Mouse (Mus musculus): ENCODE results near the gene Map6d1. TPM values are rescaled to one million over a fixed set of nuclear protein-coding genes. Genes with fewer than 3 reads are reported as not detected.
A peak's percentile ranks its signal among the peaks of the same experiment; 100 is the strongest.

Gene Map6d1
- polyA plus RNA-seq (2015; fragmentation: Nextera tagmentation; extraction: Ambion mirVana): 0.38 and 0.57 TPM in 2 replicates

DNA sequence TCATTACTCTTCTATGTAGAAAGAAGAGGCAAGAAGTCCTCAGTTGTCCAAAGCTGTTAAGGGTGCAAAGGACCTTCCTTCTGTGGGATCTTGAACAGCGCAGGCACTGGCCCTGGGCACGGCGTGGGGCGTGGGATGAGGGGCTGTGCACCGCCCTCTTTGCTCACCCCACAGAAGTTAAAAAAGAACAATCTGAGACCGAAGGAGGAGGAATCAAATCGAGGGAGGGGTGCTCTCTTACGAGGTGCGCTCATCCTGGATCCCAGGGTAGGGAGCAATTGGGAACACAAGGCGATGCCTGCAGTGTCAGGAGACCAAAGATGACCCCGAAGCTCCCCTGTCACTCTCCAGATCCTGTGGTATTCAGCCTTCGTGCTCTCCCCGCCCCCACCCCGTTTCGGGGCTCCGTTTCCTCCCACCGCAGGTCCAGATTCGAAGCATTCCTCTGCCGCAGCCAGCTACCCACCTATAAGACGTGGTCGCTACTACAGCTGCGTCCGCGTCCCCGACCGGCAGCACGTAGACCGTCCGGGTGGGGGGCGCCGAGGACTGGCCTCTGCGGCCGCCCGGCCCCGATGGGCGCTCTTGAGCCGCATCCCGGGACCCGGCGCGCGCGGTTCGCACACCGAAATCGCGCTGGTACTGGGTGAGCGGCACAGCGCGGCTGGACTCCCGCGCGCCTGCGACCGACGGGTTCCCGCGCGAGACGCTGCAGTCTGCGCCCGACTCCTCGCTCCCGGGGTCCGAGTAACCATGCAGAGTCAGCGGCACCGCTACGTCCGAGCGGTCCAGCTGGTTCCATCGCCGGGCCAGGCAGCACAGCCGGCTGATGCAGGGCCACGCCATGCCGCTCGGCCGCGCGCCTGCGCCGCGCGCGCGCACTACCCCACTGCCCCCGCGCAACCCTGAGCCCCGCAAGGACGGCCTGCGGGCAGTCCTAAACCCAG lies at the start of gene Map6d1:
Gene Map6d1, minus strand, starts transcription at position 891 of the 947 bp plus-strand sequence.
- Histone ChIP-seq H3K4me1 (replicated peaks) (peaks cover 9% of the 10 kb centered on the region), H3K9ac (peak within 1 kb of the TSS; percentile 58), H3K36me3 (no peaks in the 10 kb centered on the region), H3K9me3 (replicated peaks) (no peaks in the 10 kb centered on the region), H3K4me3 (peak within 1 kb of the TSS; percentile 64), H3K27me3 (peaks cover 13% of the 10 kb centered on the region), H3K27ac (no peak within 1 kb of the TSS), H3K4me2 (peak within 1 kb of the TSS; percentile 92)
- peak; percentile 71 for ATAC-seq (replicated peaks; ENCODE audit: insufficient number of reproducible peaks, insufficient read depth, low FRiP score, low read depth)
- under 1% methylated on average over 90 of the region's 90 CpGs for WGBS

DNA sequence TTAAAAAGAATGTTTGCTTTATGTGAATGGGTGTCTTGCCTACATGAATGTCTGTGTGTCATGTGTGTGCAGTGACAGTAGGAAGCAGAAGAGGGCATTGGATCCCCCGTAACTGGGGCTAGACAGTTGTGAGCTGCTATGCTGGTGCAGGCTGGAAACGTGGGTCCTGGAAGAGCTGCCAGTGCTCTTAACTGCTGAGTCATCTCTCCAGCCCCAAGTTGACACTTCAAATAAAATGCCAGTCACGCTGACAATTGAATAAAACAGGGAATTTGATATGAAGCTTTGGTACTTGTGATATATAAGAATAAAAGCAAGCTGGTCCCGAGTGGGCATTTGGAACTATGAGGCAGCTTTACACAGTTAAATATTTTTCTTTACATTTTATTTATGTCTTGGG lies 39.1 kb upstream of the Map6d1 start:
- WGBS: 74% methylated on average over 4 of the region's 4 CpGs
- H3K27ac ChIP-seq: no peak overlapping the region
- no peak for ATAC-seq (replicated peaks; ENCODE audit: insufficient number of reproducible peaks, insufficient read depth, low FRiP score, low read depth)
- no peak overlapping the region for H3K4me2 ChIP-seq
- H3K27me3 ChIP-seq: no peaks in the 10 kb centered on the region
- H3K36me3 ChIP-seq: peaks cover 60% of the 10 kb centered on the region
- H3K4me3 ChIP-seq: no peak overlapping the region
- no peak overlapping the region for H3K9ac ChIP-seq
- peaks cover 4% of the 10 kb centered on the region for H3K4me1 ChIP-seq (replicated peaks)
- no peaks in the 10 kb centered on the region for H3K9me3 ChIP-seq (replicated peaks)

- Histone ChIP-seq H3K4me3 (no peak overlapping the region), H3K27me3 (no peaks in the 10 kb centered on the region), H3K9me3 (replicated peaks) (no peaks in the 10 kb centered on the region), H3K4me2 (no peak overlapping the region), H3K36me3 (peaks cover 53% of the 10 kb centered on the region), H3K4me1 (replicated peaks) (peaks cover 4% of the 10 kb centered on the region), H3K9ac (no peak overlapping the region), H3K27ac (no peak overlapping the region)
- 74% methylated on average over 5 of the region's 5 CpGs for WGBS
- no peak for ATAC-seq (replicated peaks; ENCODE audit: insufficient number of reproducible peaks, insufficient read depth, low FRiP score, low read depth)
Observed at GRCm38 (mm10) chr16:20279395-20279794, 38.2 kb upstream of the Map6d1 start.

- Histone ChIP-seq H3K4me3 (no peak overlapping the region), H3K27me3 (no peaks in the 10 kb centered on the region), H3K9me3 (replicated peaks) (no peaks in the 10 kb centered on the region), H3K27ac (no peak overlapping the region), H3K4me2 (no peak overlapping the region), H3K36me3 (peaks cover under 1% of the 10 kb centered on the region; the same call in 1 of the 2 replicates), H3K4me1 (replicated peaks) (peaks cover 4% of the 10 kb centered on the region; the same call in 1 of the 2 replicates), H3K9ac (no peak overlapping the region)
- no peak for ATAC-seq (replicated peaks; ENCODE audit: insufficient number of reproducible peaks, insufficient read depth, low FRiP score, low read depth)
- 15% methylated on average over 3 of the region's 3 CpGs for WGBS
Observed at GRCm38 (mm10) chr16:20272994-20273393, 31.8 kb upstream of the Map6d1 start.

DNA sequence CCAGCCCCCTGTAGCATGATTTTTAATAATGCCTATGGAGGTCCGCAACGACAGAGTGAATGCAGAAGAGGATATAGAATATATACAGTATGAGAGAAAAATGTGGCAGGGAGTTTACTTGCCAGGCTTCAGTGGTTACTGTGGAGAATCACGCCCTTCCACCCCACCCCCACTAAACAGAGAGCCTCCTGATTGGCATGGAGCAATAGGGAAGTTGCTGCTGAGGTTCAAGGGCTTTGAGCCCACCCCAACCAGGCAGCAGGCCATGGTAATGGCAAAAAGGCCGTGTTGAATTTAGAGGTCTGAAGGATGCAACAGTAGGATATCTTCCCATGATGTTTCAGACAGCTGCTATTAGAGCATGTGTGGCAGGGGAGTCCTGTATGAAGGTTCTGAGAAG lies 30.2 kb upstream of the Map6d1 start:
- no peak overlapping the region for H3K4me3 ChIP-seq
- H3K4me2 ChIP-seq: no peak overlapping the region
- no peaks in the 10 kb centered on the region for H3K27me3 ChIP-seq
- H3K27ac ChIP-seq: no peak overlapping the region
- ATAC-seq (replicated peaks; ENCODE audit: insufficient number of reproducible peaks, insufficient read depth, low FRiP score, low read depth): no peak
- no peaks in the 10 kb centered on the region for H3K36me3 ChIP-seq
- no peaks in the 10 kb centered on the region for H3K9me3 ChIP-seq (replicated peaks)
- H3K4me1 ChIP-seq (replicated peaks): peaks cover 4% of the 10 kb centered on the region; the same call in 1 of the 2 replicates
- 82% methylated on average over 4 of the region's 4 CpGs for WGBS
- H3K9ac ChIP-seq: no peak overlapping the region

DNA sequence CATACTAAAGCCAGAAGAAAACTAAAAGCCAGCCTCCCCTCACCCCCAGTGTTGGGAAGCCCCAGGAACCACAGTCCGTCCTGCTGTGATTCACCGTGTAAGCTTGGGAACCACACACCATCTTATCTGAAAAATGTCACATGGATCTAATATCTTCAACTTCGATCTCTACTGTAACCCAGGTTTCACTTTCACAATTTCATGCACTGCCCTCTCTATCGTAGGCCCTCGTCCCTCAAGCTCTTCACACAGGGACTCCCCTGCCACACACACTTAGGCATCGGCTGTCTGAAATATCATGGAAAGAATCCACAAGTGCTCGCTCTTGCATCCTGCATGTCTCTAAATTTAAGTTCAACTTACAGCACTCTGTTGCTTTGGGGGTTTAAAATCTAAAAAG lies 23.9 kb upstream of the Map6d1 start:
- no peak for ATAC-seq (replicated peaks; ENCODE audit: insufficient number of reproducible peaks, insufficient read depth, low FRiP score, low read depth)
- no peaks in the 10 kb centered on the region for H3K27me3 ChIP-seq
- H3K9me3 ChIP-seq (replicated peaks): no peaks in the 10 kb centered on the region
- no peaks in the 10 kb centered on the region for H3K4me1 ChIP-seq (replicated peaks)
- no peaks in the 10 kb centered on the region for H3K36me3 ChIP-seq
- H3K27ac ChIP-seq: no peak overlapping the region
- 43% methylated on average over 7 of the region's 7 CpGs for WGBS
- no peak overlapping the region for H3K4me2 ChIP-seq
- H3K4me3 ChIP-seq: no peak overlapping the region
- no peak overlapping the region for H3K9ac ChIP-seq

GRCm38 (mm10) chr16:20257926-20258325 lies 16.8 kb upstream of the Map6d1 start:
- H3K9me3 ChIP-seq (replicated peaks): no peaks in the 10 kb centered on the region
- H3K4me2 ChIP-seq: no peak overlapping the region
- WGBS: 73% methylated on average over 5 of the region's 5 CpGs
- no peak overlapping the region for H3K27ac ChIP-seq
- H3K36me3 ChIP-seq: no peaks in the 10 kb centered on the region
- no peak for ATAC-seq (replicated peaks; ENCODE audit: insufficient number of reproducible peaks, insufficient read depth, low FRiP score, low read depth)
- H3K9ac ChIP-seq: no peak overlapping the region
- no peaks in the 10 kb centered on the region for H3K4me1 ChIP-seq (replicated peaks)
- no peaks in the 10 kb centered on the region for H3K27me3 ChIP-seq
- H3K4me3 ChIP-seq: no peak overlapping the region

- Histone ChIP-seq H3K27me3 (no peaks in the 10 kb centered on the region), H3K27ac (no peak overlapping the region), H3K9me3 (replicated peaks) (no peaks in the 10 kb centered on the region), H3K4me2 (no peak overlapping the region), H3K4me3 (no peak overlapping the region), H3K36me3 (no peaks in the 10 kb centered on the region), H3K9ac (no peak overlapping the region), H3K4me1 (replicated peaks) (no peaks in the 10 kb centered on the region)
- 76% methylated on average over 9 of the region's 9 CpGs for WGBS
- ATAC-seq (replicated peaks; ENCODE audit: insufficient number of reproducible peaks, insufficient read depth, low FRiP score, low read depth): no peak
Observed at GRCm38 (mm10) chr16:20248442-20249174, 7.5 kb upstream of the Map6d1 start.

GRCm38 (mm10) chr16:20247103-20247502 lies 5.9 kb upstream of the Map6d1 start:
- H3K4me3 ChIP-seq: no peak overlapping the region

DNA sequence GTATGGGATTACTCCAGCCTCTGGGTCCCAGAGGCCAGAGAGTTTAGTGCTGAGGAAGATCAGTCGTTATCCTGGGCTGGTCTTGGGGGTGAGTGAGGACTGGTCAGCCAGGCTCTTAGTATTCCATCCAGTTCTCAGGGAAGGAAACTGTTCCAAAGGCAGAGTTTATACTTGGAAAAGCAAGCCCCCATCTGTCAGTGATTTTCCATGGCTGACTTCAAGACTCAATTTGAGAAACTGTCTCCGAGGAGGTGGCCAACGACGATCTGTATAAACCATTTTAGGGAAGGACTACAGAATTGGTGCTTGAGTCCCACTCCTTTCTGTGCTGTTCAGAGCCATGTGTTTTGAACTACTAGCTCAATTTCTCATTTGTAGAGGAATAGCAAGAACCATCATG lies 2.5 kb downstream of the Map6d1 start:
- H3K27me3 ChIP-seq: peaks cover 13% of the 10 kb centered on the region
- WGBS: 86% methylated on average over 4 of the region's 4 CpGs
- H3K4me3 ChIP-seq: no peak overlapping the region
- peaks cover 9% of the 10 kb centered on the region for H3K4me1 ChIP-seq (replicated peaks)
- H3K36me3 ChIP-seq: no peaks in the 10 kb centered on the region
- no peak for ATAC-seq (replicated peaks; ENCODE audit: insufficient number of reproducible peaks, insufficient read depth, low FRiP score, low read depth)
- H3K4me2 ChIP-seq: no peak overlapping the region
- no peak overlapping the region for H3K27ac ChIP-seq
- H3K9ac ChIP-seq: no peak overlapping the region
- H3K9me3 ChIP-seq (replicated peaks): no peaks in the 10 kb centered on the region

More at GRCm38 (mm10) chr16:20247103-20247502, 5.9 kb upstream of the Map6d1 start:
- Histone ChIP-seq H3K9ac (no peak overlapping the region), H3K27ac (no peak overlapping the region), H3K36me3 (no peaks in the 10 kb centered on the region), H3K9me3 (replicated peaks) (no peaks in the 10 kb centered on the region), H3K4me2 (no peak overlapping the region), H3K4me1 (replicated peaks) (no peaks in the 10 kb centered on the region), H3K27me3 (no peaks in the 10 kb centered on the region)
- ATAC-seq (replicated peaks; ENCODE audit: insufficient number of reproducible peaks, insufficient read depth, low FRiP score, low read depth): no peak

- no peak for ATAC-seq (replicated peaks; ENCODE audit: insufficient number of reproducible peaks, insufficient read depth, low FRiP score, low read depth)
- Histone ChIP-seq H3K4me1 (replicated peaks) (peaks cover 9% of the 10 kb centered on the region), H3K4me3 (no peak overlapping the region), H3K9me3 (replicated peaks) (no peaks in the 10 kb centered on the region), H3K36me3 (peaks cover 3% of the 10 kb centered on the region; the same call in 1 of the 2 replicates), H3K27me3 (peaks cover 13% of the 10 kb centered on the region), H3K27ac (no peak overlapping the region), H3K4me2 (no peak overlapping the region), H3K9ac (no peak overlapping the region)
- WGBS: 79% methylated on average over 4 of the region's 4 CpGs
Observed at GRCm38 (mm10) chr16:20237426-20237825, 3.7 kb downstream of the Map6d1 start.
